Mouse (Mus musculus) cerebellum, postnatal 4 days (tissue): ENCODE measurements around the gene Atp5h.

Source experiments
- DNase-seq, 2 experiments: peaks; one replicate each; pipeline ENCODE4 v3.0.0; 2022; ENCODE audit warnings: low spot score in 2 of 2, mixed read lengths in 1 of 2

The Atp5h gene

GRCm38 (mm10) chr11:115366706-115367394, 52.9 kb downstream of the Atp5h start:
- peak in 1 of 2 experiments; percentile 48 for DNase-seq

- no peak for DNase-seq
These were observed 53.6 kb downstream of the Atp5h start for GRCm38 (mm10) chr11:115366039-115366705.
